Mouse (Mus musculus): ENCODE data around the gene Nxf3. TPM values are rescaled to one million over a fixed set of nuclear protein-coding genes. Genes with fewer than 3 reads are reported as not detected.

Nxf3 gene
- polyA plus RNA-seq, 1 experiment, result 23.8 TPM

- TF ChIP-seq POLR2AphosphoS2 (IDR thresholded peaks at IDR 0.05; ENCODE audit: insufficient read length, low read depth) (no peak), TCF3 (IDR thresholded peaks at IDR 0.05; ENCODE audit: insufficient read length, low read depth) (no peak), MYOD1 (IDR thresholded peaks at IDR 0.05; ENCODE audit: control insufficient read depth in 1 of 3, insufficient read length in 2 of 3, low read depth in 2 of 3) (no peak), TCF12 (IDR thresholded peaks at IDR 0.05; ENCODE audit: insufficient read depth, poor library complexity, severe bottlenecking) (no peak), MYOG (IDR thresholded peaks at IDR 0.05; ENCODE audit: control insufficient read depth in 1 of 3, insufficient read depth in 1 of 3, insufficient read length in 2 of 3, low read depth in 2 of 3) (no peak), REST (IDR thresholded peaks at IDR 0.05; ENCODE audit: insufficient read depth, insufficient read length) (no peak), CEBPB (IDR thresholded peaks at IDR 0.05; ENCODE audit: insufficient read depth, poor library complexity, severe bottlenecking) (no peak), MAX (IDR thresholded peaks at IDR 0.05; ENCODE audit: low read depth) (no peak), E2F4 (IDR thresholded peaks at IDR 0.05; ENCODE audit: insufficient read depth) (no peak), SRF (IDR thresholded peaks at IDR 0.05; ENCODE audit: control insufficient read depth, insufficient read length, low read depth) (no peak), USF1 (IDR thresholded peaks at IDR 0.05; ENCODE audit: low read depth) (no peak), POLR2A (IDR thresholded peaks at IDR 0.05; ENCODE audit: insufficient read length, low read depth) (no peak)
- H3K79me2 ChIP-seq (ENCODE audit: control insufficient read depth, insufficient read depth), result no peaks in the 10 kb centered on the region
- H3K4me2 ChIP-seq (ENCODE audit: low read depth), result no peak overlapping the region
- no peaks in the 10 kb centered on the region for H3K36me3 ChIP-seq (ENCODE audit: control insufficient read depth, insufficient read depth)
- H3K27me3 ChIP-seq (ENCODE audit: control insufficient read depth, insufficient read depth, insufficient read length), result no peaks in the 10 kb centered on the region
- no peak overlapping the region for H3ac ChIP-seq (ENCODE audit: control insufficient read depth, insufficient read length)
- H3K4me3 ChIP-seq, result no peak overlapping the region
Observed at GRCm38 (mm10) chrX:136115015-136115414, 30.0 kb upstream of the Nxf3 start.

GRCm38 (mm10) chrX:136107942-136108341 is 22.9 kb upstream of the Nxf3 start:
- no peaks in the 10 kb centered on the region for H3K79me2 ChIP-seq (ENCODE audit: control insufficient read depth, insufficient read depth)
- no peak overlapping the region for H3ac ChIP-seq (ENCODE audit: control insufficient read depth, insufficient read length)
- no peaks in the 10 kb centered on the region for H3K36me3 ChIP-seq (ENCODE audit: control insufficient read depth, insufficient read depth)
- peaks cover 4% of the 10 kb centered on the region for H3K27me3 ChIP-seq (ENCODE audit: control insufficient read depth, insufficient read depth, insufficient read length)
- H3K4me3 ChIP-seq, result no peak overlapping the region
- peak overlapping the region; percentile 46 for H3K4me2 ChIP-seq (ENCODE audit: low read depth)
- no peak for TF ChIP-seq MYOG (IDR thresholded peaks at IDR 0.05; ENCODE audit: control insufficient read depth in 1 of 3, insufficient read depth in 1 of 3, insufficient read length in 2 of 3, low read depth in 2 of 3)
- no peak for TF ChIP-seq POLR2A (IDR thresholded peaks at IDR 0.05; ENCODE audit: insufficient read length, low read depth)
- TF ChIP-seq REST (IDR thresholded peaks at IDR 0.05; ENCODE audit: insufficient read depth, insufficient read length), result no peak
- TF ChIP-seq E2F4 (IDR thresholded peaks at IDR 0.05; ENCODE audit: insufficient read depth), result no peak
- no peak for TF ChIP-seq USF1 (IDR thresholded peaks at IDR 0.05; ENCODE audit: low read depth)
- TF ChIP-seq TCF3 (IDR thresholded peaks at IDR 0.05; ENCODE audit: insufficient read length, low read depth), result no peak
- no peak for TF ChIP-seq TCF12 (IDR thresholded peaks at IDR 0.05; ENCODE audit: insufficient read depth, poor library complexity, severe bottlenecking)
- TF ChIP-seq POLR2AphosphoS2 (IDR thresholded peaks at IDR 0.05; ENCODE audit: insufficient read length, low read depth), result no peak
- no peak for TF ChIP-seq MAX (IDR thresholded peaks at IDR 0.05; ENCODE audit: low read depth)
- no peak for TF ChIP-seq CEBPB (IDR thresholded peaks at IDR 0.05; ENCODE audit: insufficient read depth, poor library complexity, severe bottlenecking)
- TF ChIP-seq MYOD1 (IDR thresholded peaks at IDR 0.05; ENCODE audit: control insufficient read depth in 1 of 3, insufficient read length in 2 of 3, low read depth in 2 of 3), result no peak
- no peak for TF ChIP-seq SRF (IDR thresholded peaks at IDR 0.05; ENCODE audit: control insufficient read depth, insufficient read length, low read depth)

- Histone ChIP-seq H3K4me3 (no peak overlapping the region), H3ac (ENCODE audit: control insufficient read depth, insufficient read length) (no peak overlapping the region), H3K36me3 (ENCODE audit: control insufficient read depth, insufficient read depth) (no peaks in the 10 kb centered on the region), H3K4me2 (ENCODE audit: low read depth) (no peak overlapping the region), H3K27me3 (ENCODE audit: control insufficient read depth, insufficient read depth, insufficient read length) (peaks cover 4% of the 10 kb centered on the region), H3K79me2 (ENCODE audit: control insufficient read depth, insufficient read depth) (no peaks in the 10 kb centered on the region)
- TF ChIP-seq MYOD1 (IDR thresholded peaks at IDR 0.05; ENCODE audit: control insufficient read depth in 1 of 3, insufficient read length in 2 of 3, low read depth in 2 of 3) (no peak), MYOG (IDR thresholded peaks at IDR 0.05; ENCODE audit: control insufficient read depth in 1 of 3, insufficient read depth in 1 of 3, insufficient read length in 2 of 3, low read depth in 2 of 3) (no peak), USF1 (IDR thresholded peaks at IDR 0.05; ENCODE audit: low read depth) (no peak), CEBPB (IDR thresholded peaks at IDR 0.05; ENCODE audit: insufficient read depth, poor library complexity, severe bottlenecking) (no peak), TCF3 (IDR thresholded peaks at IDR 0.05; ENCODE audit: insufficient read length, low read depth) (no peak), TCF12 (IDR thresholded peaks at IDR 0.05; ENCODE audit: insufficient read depth, poor library complexity, severe bottlenecking) (no peak), MAX (IDR thresholded peaks at IDR 0.05; ENCODE audit: low read depth) (no peak), POLR2A (IDR thresholded peaks at IDR 0.05; ENCODE audit: insufficient read length, low read depth) (no peak), POLR2AphosphoS2 (IDR thresholded peaks at IDR 0.05; ENCODE audit: insufficient read length, low read depth) (no peak), SRF (IDR thresholded peaks at IDR 0.05; ENCODE audit: control insufficient read depth, insufficient read length, low read depth) (no peak), REST (IDR thresholded peaks at IDR 0.05; ENCODE audit: insufficient read depth, insufficient read length) (no peak), E2F4 (IDR thresholded peaks at IDR 0.05; ENCODE audit: insufficient read depth) (no peak)
Observed at GRCm38 (mm10) chrX:136104724-136105088, 19.7 kb upstream of the Nxf3 start.

- H3K36me3 ChIP-seq (ENCODE audit: control insufficient read depth, insufficient read depth), result no peaks in the 10 kb centered on the region
- H3K4me3 ChIP-seq, result no peak overlapping the region
- no peak overlapping the region for H3ac ChIP-seq (ENCODE audit: control insufficient read depth, insufficient read length)
- peaks cover under 1% of the 10 kb centered on the region for H3K27me3 ChIP-seq (ENCODE audit: control insufficient read depth, insufficient read depth, insufficient read length)
- no peaks in the 10 kb centered on the region for H3K79me2 ChIP-seq (ENCODE audit: control insufficient read depth, insufficient read depth)
- H3K4me2 ChIP-seq (ENCODE audit: low read depth), result no peak overlapping the region
- no peak for TF ChIP-seq USF1 (IDR thresholded peaks at IDR 0.05; ENCODE audit: low read depth)
- TF ChIP-seq E2F4 (IDR thresholded peaks at IDR 0.05; ENCODE audit: insufficient read depth), result no peak
- TF ChIP-seq MYOG (IDR thresholded peaks at IDR 0.05; ENCODE audit: control insufficient read depth in 1 of 3, insufficient read depth in 1 of 3, insufficient read length in 2 of 3, low read depth in 2 of 3), result no peak
- no peak for TF ChIP-seq TCF3 (IDR thresholded peaks at IDR 0.05; ENCODE audit: insufficient read length, low read depth)
- TF ChIP-seq MYOD1 (IDR thresholded peaks at IDR 0.05; ENCODE audit: control insufficient read depth in 1 of 3, insufficient read length in 2 of 3, low read depth in 2 of 3), result no peak
- no peak for TF ChIP-seq CEBPB (IDR thresholded peaks at IDR 0.05; ENCODE audit: insufficient read depth, poor library complexity, severe bottlenecking)
- TF ChIP-seq TCF12 (IDR thresholded peaks at IDR 0.05; ENCODE audit: insufficient read depth, poor library complexity, severe bottlenecking), result no peak
- TF ChIP-seq POLR2AphosphoS2 (IDR thresholded peaks at IDR 0.05; ENCODE audit: insufficient read length, low read depth), result no peak
- no peak for TF ChIP-seq MAX (IDR thresholded peaks at IDR 0.05; ENCODE audit: low read depth)
- TF ChIP-seq SRF (IDR thresholded peaks at IDR 0.05; ENCODE audit: control insufficient read depth, insufficient read length, low read depth), result no peak
- no peak for TF ChIP-seq POLR2A (IDR thresholded peaks at IDR 0.05; ENCODE audit: insufficient read length, low read depth)
- no peak for TF ChIP-seq REST (IDR thresholded peaks at IDR 0.05; ENCODE audit: insufficient read depth, insufficient read length)
Observed at GRCm38 (mm10) chrX:136104046-136104723, 19.1 kb upstream of the Nxf3 start.
